Mouse (Mus musculus): Measurements from ENCODE around the gene Shroom4. TPM values are rescaled to one million over a fixed set of nuclear protein-coding genes. Genes with fewer than 3 reads are reported as not detected.

Gene Shroom4
- polyA plus RNA-seq, 1 experiment, result 0.79 TPM

DNA sequence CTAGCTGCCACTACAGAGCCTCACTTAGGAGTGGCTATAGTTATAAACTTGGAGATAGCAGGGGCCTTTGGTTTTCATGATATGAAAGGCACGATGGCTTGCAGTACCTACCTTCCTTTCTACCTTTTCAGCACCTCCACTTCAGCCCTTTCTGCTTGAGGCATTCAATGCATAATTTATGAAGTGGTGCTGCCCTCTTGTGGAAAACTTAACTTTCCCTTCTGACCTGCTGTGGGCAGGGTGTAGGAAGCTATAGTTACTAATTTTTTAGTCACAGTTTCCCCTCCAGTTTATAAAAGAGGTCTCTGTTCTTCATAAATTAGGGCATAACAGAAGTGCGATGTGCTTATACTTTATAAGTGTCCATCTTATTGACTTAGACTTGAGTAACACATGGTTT is 123.3 kb downstream of the Shroom4 start:
- TF ChIP-seq POLR2A (IDR thresholded peaks at IDR 0.05; ENCODE audit: low read depth, low read length) (no peak), CTCF (IDR thresholded peaks at IDR 0.05; ENCODE audit: extremely low read depth, insufficient read depth, insufficient read length, insufficient replicate concordance) (no peak)
- 60% methylated on average over 2 of the region's 2 CpGs for WGBS
- Histone ChIP-seq H3K4me1 (ENCODE audit: control insufficient read depth, insufficient read depth, insufficient read length) (no peaks in the 10 kb centered on the region), H3K4me3 (ENCODE audit: extremely low read depth, insufficient read depth, insufficient read length) (no peak overlapping the region), H3K27ac (ENCODE audit: insufficient read depth, low read length) (no peak overlapping the region), H3K27me3 (ENCODE audit: control insufficient read depth, insufficient read depth, low read length) (no peaks in the 10 kb centered on the region), H3K36me3 (ENCODE audit: control insufficient read depth, insufficient read depth, low read length) (no peaks in the 10 kb centered on the region)
- no peak for DNase-seq (ENCODE audit: low read depth in 1 of 2, low spot score in 2 of 2)

DNA sequence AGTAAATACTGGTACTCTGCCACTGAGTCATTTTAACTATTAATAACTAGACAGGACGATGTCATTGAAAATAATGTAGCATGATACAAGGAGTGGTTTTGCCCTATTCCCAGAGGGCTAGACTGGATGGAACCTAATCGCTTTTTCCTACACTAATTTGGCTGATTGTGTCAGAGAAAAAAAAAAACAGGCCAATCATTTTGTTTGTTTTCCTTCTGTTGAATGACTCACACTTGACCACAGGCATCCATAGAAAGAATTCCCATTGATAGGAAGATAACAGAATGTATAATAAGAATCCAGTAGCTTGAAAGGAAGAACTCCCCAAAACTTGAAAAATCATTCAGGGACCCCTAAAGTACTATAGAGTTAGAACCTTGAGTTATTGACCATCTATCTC is 137.0 kb downstream of the Shroom4 start:
- WGBS, result 82% methylated on average over 2 of the region's 2 CpGs
- Histone ChIP-seq H3K4me3 (ENCODE audit: extremely low read depth, insufficient read depth, insufficient read length) (no peak overlapping the region), H3K4me1 (ENCODE audit: control insufficient read depth, insufficient read depth, insufficient read length) (no peaks in the 10 kb centered on the region), H3K27ac (ENCODE audit: insufficient read depth, low read length) (no peak overlapping the region), H3K27me3 (ENCODE audit: control insufficient read depth, insufficient read depth, low read length) (no peaks in the 10 kb centered on the region), H3K36me3 (ENCODE audit: control insufficient read depth, insufficient read depth, low read length) (no peaks in the 10 kb centered on the region)
- DNase-seq (ENCODE audit: low read depth in 1 of 2, low spot score in 2 of 2), result no peak
- no peak for TF ChIP-seq POLR2A (IDR thresholded peaks at IDR 0.05; ENCODE audit: low read depth, low read length)
- TF ChIP-seq CTCF (IDR thresholded peaks at IDR 0.05; ENCODE audit: extremely low read depth, insufficient read depth, insufficient read length, insufficient replicate concordance), result no peak

DNA sequence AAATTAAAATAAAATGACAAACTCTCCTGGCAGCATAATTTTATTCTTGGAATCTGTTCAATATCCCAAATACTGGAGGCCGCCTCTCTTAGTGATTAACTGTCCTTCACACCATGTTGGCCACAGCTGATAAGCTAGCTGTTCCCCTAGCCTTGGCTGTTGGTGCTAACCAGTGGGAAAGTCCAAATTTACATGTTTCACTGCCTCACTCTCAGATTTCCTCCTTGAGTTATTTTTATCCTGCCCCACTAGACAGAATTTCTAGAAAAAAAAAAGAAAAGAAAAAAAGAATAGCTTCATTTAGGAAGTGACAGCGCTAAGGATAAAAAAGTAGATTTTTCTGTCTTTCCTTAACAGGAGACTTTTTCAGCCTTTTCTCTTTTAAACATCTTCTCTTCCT is 138.0 kb downstream of the Shroom4 start:
- TF ChIP-seq POLR2A (IDR thresholded peaks at IDR 0.05; ENCODE audit: low read depth, low read length) (no peak), CTCF (IDR thresholded peaks at IDR 0.05; ENCODE audit: extremely low read depth, insufficient read depth, insufficient read length, insufficient replicate concordance) (no peak)
- Histone ChIP-seq H3K4me3 (ENCODE audit: extremely low read depth, insufficient read depth, insufficient read length) (no peak overlapping the region), H3K27ac (ENCODE audit: insufficient read depth, low read length) (no peak overlapping the region), H3K4me1 (ENCODE audit: control insufficient read depth, insufficient read depth, insufficient read length) (no peaks in the 10 kb centered on the region), H3K27me3 (ENCODE audit: control insufficient read depth, insufficient read depth, low read length) (no peaks in the 10 kb centered on the region), H3K36me3 (ENCODE audit: control insufficient read depth, insufficient read depth, low read length) (no peaks in the 10 kb centered on the region)
- DNase-seq (ENCODE audit: low read depth in 1 of 2, low spot score in 2 of 2), result no peak
- WGBS, result 49% methylated on average over 2 of the region's 2 CpGs

DNA sequence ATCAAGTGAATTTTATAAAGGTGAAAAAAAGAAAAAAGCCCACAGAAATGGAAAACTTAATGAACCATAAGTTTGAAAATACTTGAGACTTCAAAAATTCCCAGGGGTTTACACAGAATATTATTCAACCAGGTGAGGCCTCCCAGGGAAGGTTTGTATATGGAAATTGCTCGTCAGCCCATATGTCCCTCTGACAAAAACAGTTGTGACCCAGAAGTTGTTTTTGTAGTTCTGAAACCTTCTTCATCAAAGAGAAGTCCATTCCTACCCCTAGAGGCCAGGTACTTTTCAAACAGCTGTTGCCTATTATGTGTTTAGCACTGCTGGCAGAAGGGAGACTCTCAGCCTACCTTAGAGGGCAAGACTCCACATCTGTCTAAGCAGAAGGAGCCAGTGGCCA is 165.4 kb downstream of the Shroom4 start:
- Histone ChIP-seq H3K36me3 (ENCODE audit: control insufficient read depth, insufficient read depth, low read length) (no peaks in the 10 kb centered on the region), H3K27me3 (ENCODE audit: control insufficient read depth, insufficient read depth, low read length) (no peaks in the 10 kb centered on the region), H3K4me3 (ENCODE audit: extremely low read depth, insufficient read depth, insufficient read length) (no peak overlapping the region), H3K4me1 (ENCODE audit: control insufficient read depth, insufficient read depth, insufficient read length) (no peaks in the 10 kb centered on the region), H3K27ac (ENCODE audit: insufficient read depth, low read length) (no peak overlapping the region)
- no peak for DNase-seq (ENCODE audit: low read depth in 1 of 2, low spot score in 2 of 2)
- TF ChIP-seq POLR2A (IDR thresholded peaks at IDR 0.05; ENCODE audit: low read depth, low read length) (no peak), CTCF (IDR thresholded peaks at IDR 0.05; ENCODE audit: extremely low read depth, insufficient read depth, insufficient read length, insufficient replicate concordance) (no peak)
- 90% methylated on average over 1 of the region's 1 CpGs for WGBS

DNA sequence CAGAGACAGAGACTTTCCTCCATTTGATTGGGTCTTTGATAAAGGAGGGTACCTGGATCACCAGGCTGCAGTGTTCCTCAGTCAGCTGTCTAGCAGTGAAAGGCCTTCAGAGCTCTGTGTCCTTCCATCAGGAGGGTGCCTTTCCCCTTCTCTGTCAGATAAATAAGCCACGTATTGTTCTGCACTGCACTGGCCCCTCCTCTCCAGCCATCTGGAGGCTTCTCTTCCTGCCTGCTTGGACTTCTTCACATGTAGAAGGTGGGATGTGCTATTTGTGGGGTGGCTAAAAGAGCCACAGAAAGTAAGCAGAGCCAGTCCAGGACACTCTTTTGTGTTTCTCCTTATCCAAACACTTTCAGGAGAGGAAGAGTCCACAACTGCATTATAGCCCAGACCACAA is 174.9 kb downstream of the Shroom4 start:
- Histone ChIP-seq H3K4me1 (ENCODE audit: control insufficient read depth, insufficient read depth, insufficient read length) (no peaks in the 10 kb centered on the region), H3K27me3 (ENCODE audit: control insufficient read depth, insufficient read depth, low read length) (no peaks in the 10 kb centered on the region), H3K36me3 (ENCODE audit: control insufficient read depth, insufficient read depth, low read length) (no peaks in the 10 kb centered on the region), H3K4me3 (ENCODE audit: extremely low read depth, insufficient read depth, insufficient read length) (no peak overlapping the region), H3K27ac (ENCODE audit: insufficient read depth, low read length) (no peak overlapping the region)
- DNase-seq (ENCODE audit: low read depth in 1 of 2, low spot score in 2 of 2), result no peak
- 56% methylated on average over 1 of the region's 1 CpGs for WGBS
- TF ChIP-seq POLR2A (IDR thresholded peaks at IDR 0.05; ENCODE audit: low read depth, low read length) (no peak), CTCF (IDR thresholded peaks at IDR 0.05; ENCODE audit: extremely low read depth, insufficient read depth, insufficient read length, insufficient replicate concordance) (no peak)

DNA sequence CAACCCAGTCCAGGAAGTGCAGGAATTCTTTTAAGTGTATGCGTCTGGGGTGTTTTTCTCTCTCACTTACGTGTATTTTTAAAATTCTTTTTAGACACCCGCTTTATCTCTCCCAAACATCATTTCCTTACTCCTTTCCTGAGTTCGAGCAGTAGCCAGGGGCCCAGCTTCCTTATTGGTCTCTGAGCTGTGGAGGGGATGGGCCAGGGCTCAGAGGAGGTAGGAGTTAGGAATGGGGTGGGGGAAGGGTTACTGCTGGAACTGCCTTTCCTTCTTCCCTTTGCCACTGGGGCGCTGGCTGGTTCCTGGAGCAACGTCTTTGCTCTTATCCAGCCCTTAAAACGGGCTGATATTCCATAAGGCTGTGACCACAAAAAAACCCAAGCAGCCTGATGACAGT is 177.3 kb downstream of the Shroom4 start:
- 42% methylated on average over 7 of the region's 7 CpGs for WGBS
- no peaks in the 10 kb centered on the region for H3K4me1 ChIP-seq (ENCODE audit: control insufficient read depth, insufficient read depth, insufficient read length)
- DNase-seq (ENCODE audit: low read depth in 1 of 2, low spot score in 2 of 2), result no peak
- H3K4me3 ChIP-seq (ENCODE audit: extremely low read depth, insufficient read depth, insufficient read length), result no peak overlapping the region
- no peak overlapping the region for H3K27ac ChIP-seq (ENCODE audit: insufficient read depth, low read length)
- no peak for TF ChIP-seq POLR2A (IDR thresholded peaks at IDR 0.05; ENCODE audit: low read depth, low read length)
- no peak for TF ChIP-seq CTCF (IDR thresholded peaks at IDR 0.05; ENCODE audit: extremely low read depth, insufficient read depth, insufficient read length, insufficient replicate concordance)
- H3K36me3 ChIP-seq (ENCODE audit: control insufficient read depth, insufficient read depth, low read length), result no peaks in the 10 kb centered on the region
- no peaks in the 10 kb centered on the region for H3K27me3 ChIP-seq (ENCODE audit: control insufficient read depth, insufficient read depth, low read length)

DNA sequence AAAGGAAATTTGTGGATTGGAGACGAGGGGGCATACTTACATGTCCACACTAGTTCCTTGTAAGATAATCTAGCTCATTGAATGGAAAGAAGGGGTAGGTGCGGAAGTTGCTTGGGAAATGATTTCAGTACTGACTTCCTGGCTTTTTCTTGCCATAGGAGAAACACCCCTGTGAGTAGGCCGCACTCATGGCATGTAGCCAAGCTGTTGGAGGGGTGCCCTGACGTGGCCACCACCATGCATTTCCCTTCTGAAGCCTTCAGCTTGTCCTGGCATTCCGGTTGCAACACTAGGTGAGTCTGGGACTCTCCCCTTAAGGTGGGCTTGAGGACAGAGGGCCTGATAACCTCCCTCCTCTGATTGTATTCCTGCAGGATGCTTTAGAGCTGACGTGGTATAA is 181.0 kb downstream of the Shroom4 start:
- no peak for TF ChIP-seq POLR2A (IDR thresholded peaks at IDR 0.05; ENCODE audit: low read depth, low read length)
- no peak for TF ChIP-seq CTCF (IDR thresholded peaks at IDR 0.05; ENCODE audit: extremely low read depth, insufficient read depth, insufficient read length, insufficient replicate concordance)
- no peaks in the 10 kb centered on the region for H3K4me1 ChIP-seq (ENCODE audit: control insufficient read depth, insufficient read depth, insufficient read length)
- no peak overlapping the region for H3K4me3 ChIP-seq (ENCODE audit: extremely low read depth, insufficient read depth, insufficient read length)
- WGBS, result 74% methylated on average over 6 of the region's 6 CpGs
- no peaks in the 10 kb centered on the region for H3K36me3 ChIP-seq (ENCODE audit: control insufficient read depth, insufficient read depth, low read length)
- H3K27ac ChIP-seq (ENCODE audit: insufficient read depth, low read length), result no peak overlapping the region
- no peak for DNase-seq (ENCODE audit: low read depth in 1 of 2, low spot score in 2 of 2)
- no peaks in the 10 kb centered on the region for H3K27me3 ChIP-seq (ENCODE audit: control insufficient read depth, insufficient read depth, low read length)

Data from spleen, adult 2 months (tissue).